Mouse (Mus musculus): Measurements from ENCODE around the gene Gys1.

GRCm38 (mm10) chr7:45421194-45421593, 13.4 kb upstream of the Gys1 start:
- TF ChIP-seq CTCF (IDR thresholded peaks at IDR 0.05; ENCODE audit: insufficient read depth, low read depth, low read length) (no peak), POLR2A (IDR thresholded peaks at IDR 0.05; ENCODE audit: insufficient read depth, low read depth, low read length) (no peak)
